Mouse (Mus musculus): ENCODE results near the gene Hoxa10. TPM values are rescaled to one million over a fixed set of nuclear protein-coding genes. Genes with fewer than 3 reads are reported as not detected.

Gene Hoxa10
- total and polyA plus RNA-seq, 3 experiments = not detected

- Histone ChIP-seq H3K9me3 (replicated peaks; ENCODE audit: insufficient read depth, low read length) (no peaks in the 10 kb centered on the region), H3K27me3 (ENCODE audit: control insufficient read depth in 1 of 2, insufficient read depth in 2 of 2, low read length in 2 of 2) (no peaks in the 10 kb centered on the region), H3K9ac (ENCODE audit: control insufficient read depth, low read depth, low read length, poor library complexity, severe bottlenecking) (no peak overlapping the region), H3K27ac (ENCODE audit: control insufficient read depth, low read depth, low read length) (no peak overlapping the region), H3K4me3 (ENCODE audit: control insufficient read depth in 1 of 2, insufficient read depth in 1 of 2, low read depth in 2 of 2, low read length in 2 of 2) (no peak overlapping the region), H3K36me3 (ENCODE audit: control insufficient read depth in 1 of 2, insufficient read depth in 2 of 2, low read length in 2 of 2) (no peaks in the 10 kb centered on the region), H3K79me2 (ENCODE audit: control insufficient read depth, insufficient read depth, low read length, poor library complexity) (no peaks in the 10 kb centered on the region), H3K4me1 (ENCODE audit: control insufficient read depth in 1 of 2, insufficient read depth in 2 of 2, low read length in 2 of 2) (no peaks in the 10 kb centered on the region)
- no peak for DNase-seq (ENCODE audit: low read depth, low spot score)
- TF ChIP-seq ZKSCAN1 (IDR thresholded peaks at IDR 0.05; ENCODE audit: low read depth, low read length) (no peak), JUND (IDR thresholded peaks at IDR 0.05; ENCODE audit: low read depth, low read length) (no peak), RCOR1 (IDR thresholded peaks at IDR 0.05; ENCODE audit: low read depth, low read length) (no peak), CHD2 (IDR thresholded peaks at IDR 0.05; ENCODE audit: low read length) (no peak), TBP (IDR thresholded peaks at IDR 0.05; ENCODE audit: low read depth, low read length) (no peak), POLR2AphosphoS2 (IDR thresholded peaks at IDR 0.05; ENCODE audit: low read length) (no peak), USF1 (IDR thresholded peaks at IDR 0.05; ENCODE audit: low read depth, low read length) (no peak), NRF1 (IDR thresholded peaks at IDR 0.05; ENCODE audit: insufficient read depth, low read depth, low read length, poor library complexity, severe bottlenecking) (no peak), ELF1 (IDR thresholded peaks at IDR 0.05; ENCODE audit: low read depth, low read length) (no peak), SMC3 (IDR thresholded peaks at IDR 0.05; ENCODE audit: low read depth, low read length) (no peak), MAFK (IDR thresholded peaks at IDR 0.05; ENCODE audit: borderline replicate concordance, low read depth, low read length) (no peak), ZMIZ1 (IDR thresholded peaks at IDR 0.05; ENCODE audit: low read depth, low read length) (no peak), MAZ (IDR thresholded peaks at IDR 0.05; ENCODE audit: low read depth, low read length) (no peak)
Observed at GRCm38 (mm10) chr6:52185222-52185621, 55.4 kb downstream of the Hoxa10 start.

DNA sequence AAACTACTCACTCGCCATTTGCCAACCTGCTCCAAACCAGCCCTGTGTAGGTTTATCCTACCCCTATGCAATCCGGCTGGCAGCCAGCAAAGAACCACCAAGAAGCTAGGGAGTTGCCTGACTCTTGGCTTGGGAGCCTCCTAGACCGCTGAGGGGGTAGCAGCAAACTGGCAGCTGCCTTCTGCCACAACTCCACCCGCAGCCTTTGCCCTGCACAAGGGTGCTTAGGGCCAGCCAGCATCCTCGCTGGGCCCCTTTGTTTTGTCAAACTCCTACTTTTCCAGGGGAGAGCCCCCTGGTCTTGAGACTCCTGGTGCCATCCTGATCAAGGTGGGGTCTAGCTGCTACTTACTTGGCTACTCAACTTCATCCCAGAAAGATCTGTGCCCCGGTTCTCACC, 56.0 kb downstream of the Hoxa10 start:
- H3K36me3 ChIP-seq (ENCODE audit: control insufficient read depth in 1 of 2, insufficient read depth in 2 of 2, low read length in 2 of 2) = no peaks in the 10 kb centered on the region
- H3K4me3 ChIP-seq (ENCODE audit: control insufficient read depth in 1 of 2, insufficient read depth in 1 of 2, low read depth in 2 of 2, low read length in 2 of 2) = no peak overlapping the region
- H3K79me2 ChIP-seq (ENCODE audit: control insufficient read depth, insufficient read depth, low read length, poor library complexity) = no peaks in the 10 kb centered on the region
- H3K9me3 ChIP-seq (replicated peaks; ENCODE audit: insufficient read depth, low read length) = no peaks in the 10 kb centered on the region
- no peaks in the 10 kb centered on the region for H3K27me3 ChIP-seq (ENCODE audit: control insufficient read depth in 1 of 2, insufficient read depth in 2 of 2, low read length in 2 of 2)
- no peak for DNase-seq (ENCODE audit: low read depth, low spot score)
- H3K4me1 ChIP-seq (ENCODE audit: control insufficient read depth in 1 of 2, insufficient read depth in 2 of 2, low read length in 2 of 2) = no peaks in the 10 kb centered on the region
- H3K9ac ChIP-seq (ENCODE audit: control insufficient read depth, low read depth, low read length, poor library complexity, severe bottlenecking) = no peak overlapping the region
- H3K27ac ChIP-seq (ENCODE audit: control insufficient read depth, low read depth, low read length) = no peak overlapping the region
- TF ChIP-seq UBTF (IDR thresholded peaks at IDR 0.05; ENCODE audit: borderline replicate concordance, insufficient read depth, low read depth, low read length) (no peak), MAFK (IDR thresholded peaks at IDR 0.05; ENCODE audit: borderline replicate concordance, low read depth, low read length) (no peak), ELF1 (IDR thresholded peaks at IDR 0.05; ENCODE audit: low read depth, low read length) (no peak), POLR2AphosphoS2 (IDR thresholded peaks at IDR 0.05; ENCODE audit: low read length) (no peak), E2F4 (IDR thresholded peaks at IDR 0.05; ENCODE audit: borderline replicate concordance, low read depth, low read length) (no peak), GABPA (IDR thresholded peaks at IDR 0.05; ENCODE audit: low read depth, low read length) (no peak), CTCF (IDR thresholded peaks at IDR 0.05 in 2 of 3, conservative IDR thresholded peaks at IDR 0.05 in 1 of 3; ENCODE audit: control insufficient read depth in 1 of 3, insufficient read depth in 1 of 3, low read depth in 2 of 3, low read length in 3 of 3, poor library complexity in 1 of 3, severe bottlenecking in 1 of 3) (no peak), USF1 (IDR thresholded peaks at IDR 0.05; ENCODE audit: low read depth, low read length) (no peak), NRF1 (IDR thresholded peaks at IDR 0.05; ENCODE audit: insufficient read depth, low read depth, low read length, poor library complexity, severe bottlenecking) (no peak), RAD21 (IDR thresholded peaks at IDR 0.05; ENCODE audit: low read depth, low read length) (no peak), KAT2A (conservative IDR thresholded peaks at IDR 0.05; ENCODE audit: low read depth, low read length) (no peak), POLR2A (IDR thresholded peaks at IDR 0.05; ENCODE audit: control insufficient read depth in 1 of 2, insufficient read depth in 1 of 2, low read depth in 1 of 2, low read length in 2 of 2, poor library complexity in 1 of 2) (no peak), CHD1 (IDR thresholded peaks at IDR 0.05; ENCODE audit: low read depth, low read length) (no peak)

Measured in MEL (cell line).